ENCODE assay signal across 23 mouse cellular contexts in the genomic region with DNA sequence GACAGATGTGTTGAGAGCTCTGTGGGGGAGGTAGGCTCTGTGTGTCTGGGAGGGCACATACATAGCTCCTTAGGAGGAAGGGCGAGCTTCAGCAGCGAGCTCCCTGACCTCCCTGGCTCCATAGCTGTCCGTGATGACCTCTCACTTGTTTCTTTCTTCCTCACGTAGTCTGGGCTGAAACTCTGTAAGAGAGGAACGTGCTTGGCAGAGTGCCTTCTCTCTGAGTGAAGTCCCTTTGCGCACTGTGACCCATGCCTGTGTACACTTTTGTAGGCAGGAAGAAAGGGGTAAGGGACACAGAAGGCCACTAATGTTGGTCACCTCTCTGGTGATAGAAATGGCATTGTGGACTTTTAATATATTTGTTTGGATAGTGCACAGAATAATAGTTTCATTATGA. TPM values are rescaled to one million over a fixed set of nuclear protein-coding genes. Genes with fewer than 3 reads are reported as not detected.
DNase-seq lines count a peak whose midpoint lies in the region; TF ChIP-seq lines count a peak whose summit lies in the region.
"Had no signal": no experiment of that assay in that cellular context is flagged by ENCODE, and none has a peak within 500 bp of the region (broad histone marks: within the 10 kb centered on the region; RNA-seq: fewer than 3 reads in every experiment).

No protein-coding gene starts in this region.

- no peak overlapping the region for H3K4me3 ChIP-seq in kidney, adult 2 months (ENCODE audit: insufficient read depth, low read depth, low read length)
- H3K4me3 ChIP-seq in E14TG2a.4 (replicated peaks; ENCODE audit: low read length): 0 out of 2 replicates have a peak overlapping the region, but pooled peaks have one; percentile 29
- H3K4me3 ChIP-seq in brown adipose tissue, adult 24 weeks (ENCODE audit: insufficient read depth, low read depth, low read length): no peak overlapping the region
- H3K4me3 ChIP-seq: embryonic facial prominence, embryonic 12.5 days; embryonic facial prominence, embryonic 15.5 days; heart, embryonic 12.5 days had no signal

- H3K27ac ChIP-seq in kidney, adult 2 months (ENCODE audit: insufficient read depth, low read depth, low read length): no peak overlapping the region
- peak overlapping the region; percentile 86 for H3K27ac ChIP-seq in brown adipose tissue, adult 24 weeks (replicated peaks; ENCODE audit: low read depth, low read length)
- H3K27ac ChIP-seq: embryonic facial prominence, embryonic 12.5 days; embryonic facial prominence, embryonic 15.5 days; gastrocnemius, adult 2 months; hindbrain, embryonic 14.5 days; hindbrain, postnatal 0 days had no signal

- no peaks in the 10 kb centered on the region for H3K27me3 ChIP-seq in kidney, adult 2 months (replicated peaks; ENCODE audit: control insufficient read depth, insufficient read depth, low read length)
- no peaks in the 10 kb centered on the region for H3K27me3 ChIP-seq in E14TG2a.4 (ENCODE audit: insufficient read depth, low read length)
- H3K27me3 ChIP-seq: embryonic facial prominence, embryonic 12.5 days; embryonic facial prominence, embryonic 15.5 days; heart, embryonic 12.5 days had no signal

- peak; percentile 44 for DNase-seq in adrenal gland, postnatal 10 days
- DNase-seq in adrenal gland, postnatal 4 days (ENCODE audit: low spot score in 2 of 2): no peak
- peak; percentile 37 for DNase-seq in kidney, adult 2 months
- DNase-seq in kidney, postnatal 14 days: no peak
- DNase-seq in cerebellum, postnatal 4 days (ENCODE audit: low spot score in 2 of 2): no peak
- DNase-seq: B cell, adult 2 months; cerebellum, adult 18-20 months; cerebellum, adult 9-10 months; cerebellum, postnatal 14 days; forebrain, postnatal 0 days; gastrocnemius, adult 2 months; gastrocnemius, postnatal 14 days; heart, adult 11 months; heart, postnatal 14 days; heart, postnatal 4 days had no signal

- no peak for TF ChIP-seq POLR2A in kidney, adult 2 months (IDR thresholded peaks at IDR 0.05; ENCODE audit: low read depth, low read length)

- no peaks in the 10 kb centered on the region for H3K36me3 ChIP-seq in kidney, adult 2 months (ENCODE audit: control insufficient read depth, insufficient read depth, low read length)
- peaks cover 68% of the 10 kb centered on the region for H3K36me3 ChIP-seq in E14TG2a.4 (ENCODE audit: insufficient read depth, low read length)

- 69% methylated on average over 6 of the region's 6 CpGs for WGBS in kidney, adult 2 months

- no peak for TF ChIP-seq CTCF in kidney, adult 2 months (conservative IDR thresholded peaks at IDR 0.05; ENCODE audit: insufficient read depth, insufficient read length, low read depth, low read length)
- TF ChIP-seq CTCF in E14TG2a.4 (conservative IDR thresholded peaks at IDR 0.05; ENCODE audit: low read length): no peak

- peaks cover 11% of the 10 kb centered on the region; the same call in 1 of the 2 replicates for H3K4me1 ChIP-seq in kidney, adult 2 months (ENCODE audit: control insufficient read depth, insufficient read depth, low read length)
- peaks cover 68% of the 10 kb centered on the region for H3K4me1 ChIP-seq in E14TG2a.4 (replicated peaks; ENCODE audit: low read depth, low read length)
- peaks cover 23% of the 10 kb centered on the region for H3K4me1 ChIP-seq in brown adipose tissue, adult 24 weeks (ENCODE audit: control insufficient read depth, insufficient read depth, insufficient read length, low read length)

- no peaks in the 10 kb centered on the region for H3K9me3 ChIP-seq in E14TG2a.4 (ENCODE audit: low read length)
- H3K9me3 ChIP-seq: embryonic facial prominence, embryonic 12.5 days; embryonic facial prominence, embryonic 15.5 days; heart, embryonic 12.5 days had no signal

RNA-seq across cellular contexts. Expression of gene Atg101, which starts 3.3 kb away (rescaled TPM):
- 100 to 1,000 TPM in 1 of 2 experiments, 10 to 100 TPM in 1; 36.6 to 103 TPM for total RNA-seq in adrenal gland, postnatal 10 days (2021)
- 10 to 100 TPM; 37.8 to 38.9 TPM for total RNA-seq in adrenal gland, postnatal 4 days (2021)
- polyA plus RNA-seq in kidney, adult 2 months (2012; rRNA removed): 46.1 and 48.7 TPM in 2 replicates
- 34.8 and 38.0 TPM in 2 replicates for polyA plus RNA-seq in brown adipose tissue, adult 24 weeks (2012; ENCODE audit: insufficient read depth, insufficient read length, missing spikeins)

RNA-seq across cellular contexts. Expression of gene 6030408B16Rik, which starts 5.7 kb away (rescaled TPM):
- 1 to 10 TPM; 1.0 to 2.4 TPM for total RNA-seq in adrenal gland, postnatal 10 days (2021)
- total RNA-seq in adrenal gland, postnatal 4 days (2021): 1 to 10 TPM; 2.6 to 3.4 TPM
- 0.13 and 0.37 TPM in 2 replicates for polyA plus RNA-seq in kidney, adult 2 months (2012; rRNA removed)
- 0.91 TPM in 1 of 2 replicates, not detected in the other for polyA plus RNA-seq in brown adipose tissue, adult 24 weeks (2012; ENCODE audit: insufficient read depth, insufficient read length, missing spikeins)
- total RNA-seq: common myeloid progenitor, adult 5-6 weeks; hindbrain, postnatal 0 days had no signal

RNA-seq across cellular contexts. Expression of gene Nr4a1, which starts 33.3 kb away (rescaled TPM):
- total RNA-seq in adrenal gland, postnatal 10 days (2021): 100 to 1,000 TPM in 1 of 2 experiments, 10 to 100 TPM in 1; 95.8 to 589 TPM
- 10 to 100 TPM; 64.5 to 79.0 TPM for total RNA-seq in adrenal gland, postnatal 4 days (2021)
- 4.9 and 5.7 TPM in 2 replicates for polyA plus RNA-seq in kidney, adult 2 months (2012; rRNA removed)
- 20.8 and 136 TPM in 2 replicates for polyA plus RNA-seq in brown adipose tissue, adult 24 weeks (2012; ENCODE audit: insufficient read depth, insufficient read length, missing spikeins)

Comparison
In these comparisons a context has a peak if more than half of its experiments do, and no peak if none do; other contexts are left out.
1. DNase-seq: peak in adrenal gland, postnatal 10 days (single experiment) and kidney, adult 2 months (single experiment); none in adrenal gland, postnatal 4 days (0 of 2), kidney, postnatal 14 days (single experiment) and cerebellum, postnatal 4 days (0 of 2).